Mouse (Mus musculus): ENCODE data around the gene Hist1h4d. TPM values are rescaled to one million over a fixed set of nuclear protein-coding genes. Genes with fewer than 3 reads are reported as not detected.

The Hist1h4d gene
- total and polyA plus RNA-seq, 3 experiments, result 1.7 to 51.7 (median 47.3) TPM

- Histone ChIP-seq H3K36me3 (ENCODE audit: control insufficient read depth, insufficient read depth, low read length) (peaks cover 6% of the 10 kb centered on the region), H3K9ac (ENCODE audit: low read depth, low read length) (no peak overlapping the region), H3K79me2 (replicated peaks; ENCODE audit: control insufficient read depth, insufficient read depth, low read length) (no peaks in the 10 kb centered on the region), H3K4me1 (ENCODE audit: control insufficient read depth, insufficient read depth, low read length) (peaks cover 4% of the 10 kb centered on the region), H3K4me3 (peak overlapping the region; percentile 33; the same call in 1 of the 2 replicates), H3K27me3 (ENCODE audit: control insufficient read depth, insufficient read depth, low read length) (no peaks in the 10 kb centered on the region), H3K27ac (no peak overlapping the region)
- TF ChIP-seq POLR2A (IDR thresholded peaks at IDR 0.05; ENCODE audit: insufficient read depth, low read depth, low read length) (no peak), EP300 (IDR thresholded peaks at IDR 0.05; ENCODE audit: insufficient read depth, low read depth, low read length) (no peak), CTCF (IDR thresholded peaks at IDR 0.05) (no peak)
- WGBS, result 61% methylated on average over 7 of the region's 7 CpGs
- intact Hi-C loops (cut with DNase I), result no loop called here
- DNase-seq, result no peak
Measured at GRCm38 (mm10) chr13:23576351-23576881, 5.0 kb upstream of the Hist1h4d start.

- Histone ChIP-seq H3K79me2 (replicated peaks; ENCODE audit: control insufficient read depth, insufficient read depth, low read length) (no peaks in the 10 kb centered on the region), H3K36me3 (ENCODE audit: control insufficient read depth, insufficient read depth, low read length) (peaks cover 5% of the 10 kb centered on the region), H3K4me3 (no peak overlapping the region), H3K27ac (no peak overlapping the region), H3K9ac (ENCODE audit: low read depth, low read length) (no peak overlapping the region), H3K4me1 (ENCODE audit: control insufficient read depth, insufficient read depth, low read length) (peaks cover 3% of the 10 kb centered on the region), H3K27me3 (ENCODE audit: control insufficient read depth, insufficient read depth, low read length) (no peaks in the 10 kb centered on the region)
- TF ChIP-seq POLR2A (IDR thresholded peaks at IDR 0.05; ENCODE audit: insufficient read depth, low read depth, low read length) (no peak), CTCF (IDR thresholded peaks at IDR 0.05) (no peak), EP300 (IDR thresholded peaks at IDR 0.05; ENCODE audit: insufficient read depth, low read depth, low read length) (no peak)
- no peak for DNase-seq
- WGBS, result 62% methylated on average over 6 of the region's 6 CpGs
- intact Hi-C loops (cut with DNase I), result no loop called here
Measured at GRCm38 (mm10) chr13:23576906-23577639, 4.3 kb upstream of the Hist1h4d start.

- H3K27me3 ChIP-seq (ENCODE audit: control insufficient read depth, insufficient read depth, low read length), result no peaks in the 10 kb centered on the region
- WGBS, result 96% methylated on average over 1 of the region's 1 CpGs
- peaks cover 1% of the 10 kb centered on the region for H3K4me1 ChIP-seq (ENCODE audit: control insufficient read depth, insufficient read depth, low read length)
- H3K36me3 ChIP-seq (ENCODE audit: control insufficient read depth, insufficient read depth, low read length), result peaks cover 4% of the 10 kb centered on the region; the same call in 1 of the 2 replicates
- no peak for DNase-seq
- no peak overlapping the region for H3K4me3 ChIP-seq
- no peak for TF ChIP-seq CTCF (IDR thresholded peaks at IDR 0.05)
- no peak for TF ChIP-seq POLR2A (IDR thresholded peaks at IDR 0.05; ENCODE audit: insufficient read depth, low read depth, low read length)
- no peak for TF ChIP-seq EP300 (IDR thresholded peaks at IDR 0.05; ENCODE audit: insufficient read depth, low read depth, low read length)
- H3K79me2 ChIP-seq (replicated peaks; ENCODE audit: control insufficient read depth, insufficient read depth, low read length), result no peaks in the 10 kb centered on the region
- no peak overlapping the region for H3K27ac ChIP-seq
- intact Hi-C loops (cut with DNase I), result no loop called here
- no peak overlapping the region for H3K9ac ChIP-seq (ENCODE audit: low read depth, low read length)
Measured at GRCm38 (mm10) chr13:23577835-23578234, 3.6 kb upstream of the Hist1h4d start.

- peak overlapping the region; percentile 71; the same call in 1 of the 2 replicates for H3K9ac ChIP-seq (ENCODE audit: low read depth, low read length)
- intact Hi-C loops (cut with DNase I), result loop anchor here (5.0 to 10.0 kb wide), 4 partner anchors 160 to 1868 kb away; partner anchors contain the start of genes Hist1h1b, Hist1h2ag, Hist1h2ai and Hist1h2an
- WGBS, result 37% methylated on average over 6 of the region's 6 CpGs
- no peaks in the 10 kb centered on the region for H3K27me3 ChIP-seq (ENCODE audit: control insufficient read depth, insufficient read depth, low read length)
- no peaks in the 10 kb centered on the region for H3K79me2 ChIP-seq (replicated peaks; ENCODE audit: control insufficient read depth, insufficient read depth, low read length)
- H3K4me1 ChIP-seq (ENCODE audit: control insufficient read depth, insufficient read depth, low read length), result peaks cover 4% of the 10 kb centered on the region
- peaks cover 4% of the 10 kb centered on the region; the same call in 1 of the 2 replicates for H3K36me3 ChIP-seq (ENCODE audit: control insufficient read depth, insufficient read depth, low read length)
- peak overlapping the region; percentile 7 for H3K27ac ChIP-seq
- no peak for DNase-seq
- TF ChIP-seq CTCF (IDR thresholded peaks at IDR 0.05) (no peak), POLR2A (IDR thresholded peaks at IDR 0.05; ENCODE audit: insufficient read depth, low read depth, low read length) (no peak), EP300 (IDR thresholded peaks at IDR 0.05; ENCODE audit: insufficient read depth, low read depth, low read length) (no peak)
- peak overlapping the region; percentile 72 for H3K4me3 ChIP-seq
Measured at GRCm38 (mm10) chr13:23582219-23583056, 1.0 kb downstream of the Hist1h4d start.

DNA sequence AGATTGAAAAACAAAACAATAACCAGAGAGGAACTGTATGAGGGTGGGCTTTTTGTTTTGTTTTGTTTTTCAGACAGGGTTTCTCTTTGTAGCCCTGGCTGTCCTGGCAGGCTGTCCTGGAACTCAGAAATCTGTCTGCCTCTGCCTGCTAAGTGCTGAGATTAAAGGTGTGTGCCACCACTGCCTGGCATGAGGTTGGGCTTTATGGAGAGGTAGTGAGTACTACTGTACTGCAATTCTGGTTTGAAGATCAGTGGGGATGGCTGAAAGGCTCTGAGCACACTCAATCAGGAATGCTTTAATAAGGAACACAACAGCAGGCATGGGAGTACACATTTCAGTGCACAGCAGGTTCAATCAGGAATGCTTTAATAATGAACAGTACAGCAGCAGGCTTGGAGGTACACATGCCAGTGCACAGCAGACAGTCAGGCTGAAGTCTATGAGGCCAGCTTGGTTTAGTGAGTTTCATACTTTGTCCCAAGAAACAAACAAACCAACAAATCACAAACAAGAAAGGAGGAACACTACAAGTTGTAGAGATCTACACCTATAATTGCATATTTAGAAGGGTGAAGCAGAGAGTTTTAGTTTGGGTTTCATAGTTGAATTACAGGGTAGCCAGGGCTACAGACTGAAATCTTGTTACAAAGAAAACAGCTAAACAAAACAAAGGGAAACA is 2.1 kb downstream of the Hist1h4d start:
- intact Hi-C loops (cut with DNase I), result loop anchor here (2.0 to 10.0 kb wide), 6 partner anchors 53 to 1869 kb away; partner anchors contain the start of genes Hist1h1b, Hist1h2ag, Hist1h2ai and Hist1h2an
- H3K4me3 ChIP-seq, result no peak overlapping the region; the same call in 1 of the 2 replicates
- H3K27ac ChIP-seq, result no peak overlapping the region; the same call in 1 of the 2 replicates
- peaks cover 4% of the 10 kb centered on the region; the same call in 1 of the 2 replicates for H3K36me3 ChIP-seq (ENCODE audit: control insufficient read depth, insufficient read depth, low read length)
- peaks cover 4% of the 10 kb centered on the region for H3K4me1 ChIP-seq (ENCODE audit: control insufficient read depth, insufficient read depth, low read length)
- H3K79me2 ChIP-seq (replicated peaks; ENCODE audit: control insufficient read depth, insufficient read depth, low read length), result no peaks in the 10 kb centered on the region
- TF ChIP-seq EP300 (IDR thresholded peaks at IDR 0.05; ENCODE audit: insufficient read depth, low read depth, low read length), result no peak
- no peak for TF ChIP-seq CTCF (IDR thresholded peaks at IDR 0.05)
- TF ChIP-seq POLR2A (IDR thresholded peaks at IDR 0.05; ENCODE audit: insufficient read depth, low read depth, low read length), result no peak
- no peak for DNase-seq
- H3K27me3 ChIP-seq (ENCODE audit: control insufficient read depth, insufficient read depth, low read length), result no peaks in the 10 kb centered on the region
- H3K9ac ChIP-seq (ENCODE audit: low read depth, low read length), result no peak overlapping the region

All from heart, adult 2 months (tissue).